Mouse (Mus musculus): ENCODE measurements at regions not wholly inside any gene's neighbourhood (a gene's known extent, or its start where the extent isn't known, plus 50 kb on each side); places are given as distances from the start of the nearest gene placed in this dataset.

DNA sequence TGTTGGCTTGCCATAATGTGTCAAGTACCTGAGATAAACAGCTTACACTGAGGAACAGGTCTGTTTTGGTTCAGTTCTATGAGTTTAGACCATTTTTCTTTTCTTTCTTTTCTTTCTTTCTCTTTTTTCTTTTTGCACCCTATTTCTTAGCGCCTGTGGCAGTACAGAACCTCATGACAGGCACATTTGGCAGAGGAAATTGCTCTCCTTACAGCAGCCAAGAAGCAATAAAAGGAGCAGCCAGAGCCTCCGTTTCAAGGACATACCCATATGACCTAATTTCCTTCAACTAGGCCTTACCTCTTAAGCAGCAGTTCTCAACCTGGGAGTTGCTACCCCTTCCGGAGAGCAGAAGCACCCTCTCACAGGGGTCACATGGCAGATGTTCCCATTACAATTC, 173.9 kb upstream of the Clec14a start:
- no peak for DNase-seq (ENCODE audit: low spot score in 2 of 2)

GRCm38 (mm10) chr12:58441962-58442361, 172.9 kb upstream of the Clec14a start:
- DNase-seq (ENCODE audit: low spot score in 2 of 2): no peak

DNA sequence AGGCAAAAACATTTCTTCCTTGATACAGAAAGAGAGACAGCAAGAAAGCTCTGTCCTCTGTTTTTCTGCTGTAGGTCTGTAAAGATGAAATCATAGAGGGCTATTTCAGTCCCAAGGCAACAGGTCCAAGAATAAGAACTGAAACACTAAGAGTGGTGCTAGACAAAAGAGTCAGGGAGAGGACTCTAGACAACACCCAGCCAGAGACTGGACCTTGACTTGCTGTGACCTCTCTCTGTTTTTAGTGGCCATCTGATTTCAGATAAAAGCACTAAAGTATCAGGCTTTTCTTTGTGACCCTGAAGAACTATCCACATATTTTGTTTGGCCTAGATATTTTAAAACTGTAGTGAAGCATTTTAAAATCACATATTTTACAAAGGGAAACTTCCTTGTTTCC, 171.6 kb upstream of the Clec14a start:
- no peak for DNase-seq (ENCODE audit: low spot score in 2 of 2)

DNA sequence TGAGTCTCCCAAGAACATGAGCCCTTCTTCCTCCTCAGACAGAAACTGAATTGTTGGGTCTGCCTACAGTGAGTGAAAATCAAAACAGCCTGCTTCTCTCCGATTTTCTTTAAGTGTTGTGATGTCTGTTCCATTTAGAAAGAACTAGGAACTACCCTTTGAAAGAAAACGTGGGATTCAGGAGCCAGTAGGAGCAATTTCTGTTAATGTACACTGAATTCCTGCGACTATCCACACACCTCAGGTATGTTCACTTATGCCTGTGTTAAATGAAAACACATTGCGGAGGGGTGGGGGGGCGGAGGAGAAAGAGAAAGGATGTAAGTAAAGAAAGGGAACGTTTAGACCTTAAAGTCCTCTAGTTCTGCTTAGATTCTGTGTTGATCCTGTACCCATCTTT, 167.9 kb upstream of the Clec14a start:
- DNase-seq (ENCODE audit: low spot score in 2 of 2): no peak

- no peak for DNase-seq (ENCODE audit: low spot score in 2 of 2)
Measured at GRCm38 (mm10) chr12:58434504-58434903, 165.4 kb upstream of the Clec14a start.

GRCm38 (mm10) chr12:58429929-58430328, 160.8 kb upstream of the Clec14a start:
- no peak for DNase-seq (ENCODE audit: low spot score in 2 of 2)

DNA sequence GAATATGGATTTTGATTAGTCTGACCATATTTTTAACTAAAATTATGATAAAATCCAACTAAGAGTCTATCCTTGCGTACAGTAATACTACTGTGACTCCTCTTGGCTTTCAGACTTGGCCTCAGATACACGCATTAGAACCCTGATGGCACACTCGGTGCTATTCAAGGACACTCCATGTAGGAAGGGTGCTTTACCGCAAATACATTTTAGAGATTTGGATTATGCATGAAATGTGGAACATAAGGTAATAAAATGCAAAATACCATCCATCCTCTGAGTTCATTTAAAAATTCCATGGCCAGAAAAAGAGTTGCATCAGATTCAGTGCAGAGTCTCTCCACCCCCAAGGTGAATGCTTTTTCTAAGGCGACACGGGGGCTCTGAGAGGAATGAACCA, 157.7 kb upstream of the Clec14a start:
- no peak for DNase-seq (ENCODE audit: low spot score in 2 of 2)

DNA sequence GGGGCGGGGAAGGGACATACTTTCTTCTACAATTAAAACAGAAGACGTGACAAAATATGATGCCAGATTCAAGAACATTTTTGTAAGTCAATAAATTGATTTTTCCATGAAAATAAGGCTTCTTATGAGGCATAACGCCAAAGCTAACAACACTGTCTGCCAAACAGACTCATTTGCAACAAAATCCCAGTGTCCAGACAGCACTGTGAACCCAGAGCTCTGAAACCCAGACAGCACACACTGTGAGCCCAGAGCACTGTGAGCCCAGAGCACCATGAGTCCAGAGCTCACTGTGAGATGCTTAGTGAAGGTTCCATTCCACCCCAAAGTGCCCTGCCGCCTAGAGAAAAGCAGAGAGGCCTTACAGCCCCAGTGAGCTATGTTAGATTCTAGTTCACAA, 156.9 kb upstream of the Clec14a start:
- DNase-seq (ENCODE audit: low spot score in 2 of 2): no peak

DNA sequence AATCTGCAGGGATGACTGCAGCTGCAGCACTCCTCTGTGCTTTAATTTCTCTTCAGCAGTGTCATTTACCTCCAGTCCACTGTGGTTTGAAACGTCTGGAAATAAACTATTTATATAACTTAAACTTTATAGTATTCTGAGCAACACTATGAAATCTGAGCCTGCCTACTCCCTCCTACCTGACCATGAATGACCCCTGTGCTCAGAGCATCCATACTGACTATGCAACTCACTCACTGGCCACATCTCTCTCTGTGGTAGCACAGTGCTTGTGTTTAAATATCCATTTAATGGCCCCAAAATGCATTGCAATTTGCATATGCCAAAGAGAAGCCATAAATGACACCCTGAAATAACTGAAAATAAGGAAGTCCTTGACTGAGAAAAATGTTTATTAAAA, 154.5 kb upstream of the Clec14a start:
- no peak for DNase-seq (ENCODE audit: low spot score in 2 of 2)

DNA sequence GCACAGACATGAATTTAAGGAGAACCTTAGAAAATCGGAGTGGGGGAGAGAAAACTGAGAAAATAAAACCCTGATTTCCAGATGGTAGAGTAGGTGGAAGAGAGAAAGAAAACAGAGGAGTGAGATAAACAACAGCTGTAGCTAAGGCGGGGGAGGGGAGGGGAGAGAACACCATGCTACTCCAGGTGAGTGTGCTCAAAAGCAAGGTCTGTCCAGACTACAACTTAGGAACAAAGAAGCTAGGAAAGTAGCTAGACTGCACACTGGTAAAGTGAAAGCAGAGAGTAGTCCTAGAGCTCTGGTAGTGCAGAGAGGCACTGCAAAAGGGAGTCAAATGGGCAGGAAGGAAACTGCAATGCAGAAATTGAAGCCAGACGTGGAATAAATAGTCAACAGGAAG, 132.8 kb upstream of the Clec14a start:
- peak in 1 of 2 experiments; percentile 13 for DNase-seq (ENCODE audit: low spot score in 2 of 2)

- peak in 1 of 2 experiments; percentile 4 for DNase-seq (ENCODE audit: low spot score in 2 of 2)
Measured at GRCm38 (mm10) chr12:58360258-58360657, 91.2 kb upstream of the Clec14a start.

DNA sequence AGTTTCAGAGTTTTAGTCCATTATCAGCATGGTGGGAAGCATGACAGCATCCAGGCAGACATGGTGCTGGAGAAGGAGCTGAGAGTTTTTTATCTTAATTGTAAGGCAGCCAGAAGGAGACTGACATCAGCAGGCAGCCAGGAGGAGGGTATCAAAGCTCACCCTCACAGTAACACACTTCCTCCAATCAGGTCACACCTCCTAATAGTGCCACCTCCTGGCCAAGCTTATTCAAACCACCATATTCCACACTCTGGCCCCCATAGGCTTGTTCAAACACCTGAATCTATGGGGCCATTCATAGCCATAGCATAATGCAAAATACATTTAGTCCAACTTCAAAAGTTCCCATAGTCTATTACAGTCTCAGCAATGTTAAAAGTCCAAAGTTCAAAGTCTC, 65.1 kb upstream of the Clec14a start:
- no peak for DNase-seq (ENCODE audit: low spot score in 2 of 2)

- DNase-seq (ENCODE audit: low spot score in 2 of 2): no peak
Measured at GRCm38 (mm10) chr12:58329913-58330312, 60.8 kb upstream of the Clec14a start.

DNA sequence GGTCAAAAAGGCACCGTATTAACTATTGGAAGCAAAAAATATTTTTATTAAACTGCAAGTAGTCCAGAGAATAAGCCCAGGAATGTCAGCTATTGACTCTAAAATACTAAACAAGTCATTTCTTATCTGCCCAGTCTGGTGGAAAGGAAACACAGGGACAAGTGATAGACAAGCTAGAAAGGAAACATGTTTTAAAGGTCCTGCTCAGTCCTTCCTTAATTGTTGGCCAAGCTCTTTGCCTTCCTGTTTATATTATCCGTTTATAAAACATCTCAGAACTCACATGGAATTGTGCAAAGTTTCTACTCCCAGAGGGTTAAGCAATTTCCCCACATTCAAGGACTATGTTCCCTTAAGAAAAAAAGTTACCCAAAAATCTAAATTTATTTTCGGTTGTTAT, 54.9 kb upstream of the Clec14a start:
- no peak for DNase-seq (ENCODE audit: low spot score in 2 of 2)

Data from right cerebral cortex, adult 2 months (tissue).